Mouse (Mus musculus): ENCODE measurements around the gene Rem2. TPM values are rescaled to one million over a fixed set of nuclear protein-coding genes. Genes with fewer than 3 reads are reported as not detected.

The Rem2 gene
- 0.22 and 0.40 TPM in 2 replicates for polyA plus RNA-seq (2012; rRNA removed)

GRCm38 (mm10) chr14:54475941-54476844 lies at the start of gene Rem2:
Rem2 (plus strand) TSS chr14:54476100.
- Histone ChIP-seq H3K27me3 (ENCODE audit: control insufficient read depth, insufficient read depth, low read length) (no peaks in the 10 kb centered on the region), H3K4me1 (ENCODE audit: control insufficient read depth, insufficient read depth, insufficient read length) (peaks cover 28% of the 10 kb centered on the region), H3K27ac (ENCODE audit: insufficient read depth, low read length) (no peak within 1 kb of the TSS), H3K4me3 (ENCODE audit: extremely low read depth, insufficient read depth, insufficient read length) (no peak within 1 kb of the TSS), H3K36me3 (ENCODE audit: control insufficient read depth, insufficient read depth, low read length) (no peaks in the 10 kb centered on the region)
- no peak for DNase-seq (ENCODE audit: low read depth in 1 of 2, low spot score in 2 of 2)
- TF ChIP-seq CTCF (IDR thresholded peaks at IDR 0.05; ENCODE audit: extremely low read depth, insufficient read depth, insufficient read length, insufficient replicate concordance) (no peak), POLR2A (IDR thresholded peaks at IDR 0.05; ENCODE audit: low read depth, low read length) (no peak)
- WGBS, result 22% methylated on average over 23 of the region's 23 CpGs

- Histone ChIP-seq H3K27ac (ENCODE audit: insufficient read depth, low read length) (peak within 1 kb of the TSS; percentile 79), H3K36me3 (ENCODE audit: control insufficient read depth, insufficient read depth, low read length) (no peaks in the 10 kb centered on the region), H3K4me1 (ENCODE audit: control insufficient read depth, insufficient read depth, insufficient read length) (peaks cover 4% of the 10 kb centered on the region), H3K4me3 (ENCODE audit: extremely low read depth, insufficient read depth, insufficient read length) (peak within 1 kb of the TSS; percentile 61), H3K27me3 (ENCODE audit: control insufficient read depth, insufficient read depth, low read length) (peaks cover 3% of the 10 kb centered on the region; the same call in 1 of the 2 replicates)
- 2% methylated on average over 48 of the region's 48 CpGs for WGBS
- TF ChIP-seq CTCF (IDR thresholded peaks at IDR 0.05; ENCODE audit: extremely low read depth, insufficient read depth, insufficient read length, insufficient replicate concordance), result no peak
- peak; percentile 41; the same call in 1 of the 2 replicates for TF ChIP-seq POLR2A (IDR thresholded peaks at IDR 0.05; ENCODE audit: low read depth, low read length)
- DNase-seq (ENCODE audit: low read depth in 1 of 2, low spot score in 2 of 2), result peak; percentile 50 to 79
Measured at GRCm38 (mm10) chr14:54426689-54427398, 49.1 kb upstream of the Rem2 start, which contains the start of gene Mrpl52. Mrpl52 (plus strand) TSS chr14:54426909.

- peaks cover 8% of the 10 kb centered on the region for H3K4me1 ChIP-seq (ENCODE audit: control insufficient read depth, insufficient read depth, insufficient read length)
- 89% methylated on average over 7 of the region's 7 CpGs for WGBS
- H3K27me3 ChIP-seq (ENCODE audit: control insufficient read depth, insufficient read depth, low read length), result peaks cover 8% of the 10 kb centered on the region; the same call in 1 of the 2 replicates
- TF ChIP-seq CTCF (IDR thresholded peaks at IDR 0.05; ENCODE audit: extremely low read depth, insufficient read depth, insufficient read length, insufficient replicate concordance) (no peak), POLR2A (IDR thresholded peaks at IDR 0.05; ENCODE audit: low read depth, low read length) (no peak)
- no peak for DNase-seq (ENCODE audit: low read depth in 1 of 2, low spot score in 2 of 2)
- H3K4me3 ChIP-seq (ENCODE audit: extremely low read depth, insufficient read depth, insufficient read length), result no peak overlapping the region
- H3K36me3 ChIP-seq (ENCODE audit: control insufficient read depth, insufficient read depth, low read length), result no peaks in the 10 kb centered on the region
- no peak overlapping the region for H3K27ac ChIP-seq (ENCODE audit: insufficient read depth, low read length)
Measured at GRCm38 (mm10) chr14:54427696-54428095, 48.2 kb upstream of the Rem2 start.

GRCm38 (mm10) chr14:54428421-54428820 lies 47.5 kb upstream of the Rem2 start:
- no peak for TF ChIP-seq POLR2A (IDR thresholded peaks at IDR 0.05; ENCODE audit: low read depth, low read length)
- no peak for TF ChIP-seq CTCF (IDR thresholded peaks at IDR 0.05; ENCODE audit: extremely low read depth, insufficient read depth, insufficient read length, insufficient replicate concordance)
- Histone ChIP-seq H3K27ac (ENCODE audit: insufficient read depth, low read length) (no peak overlapping the region), H3K27me3 (ENCODE audit: control insufficient read depth, insufficient read depth, low read length) (peaks cover 8% of the 10 kb centered on the region; the same call in 1 of the 2 replicates), H3K36me3 (ENCODE audit: control insufficient read depth, insufficient read depth, low read length) (no peaks in the 10 kb centered on the region), H3K4me3 (ENCODE audit: extremely low read depth, insufficient read depth, insufficient read length) (no peak overlapping the region), H3K4me1 (ENCODE audit: control insufficient read depth, insufficient read depth, insufficient read length) (peaks cover 8% of the 10 kb centered on the region)
- WGBS, result 93% methylated on average over 5 of the region's 5 CpGs
- DNase-seq (ENCODE audit: low read depth in 1 of 2, low spot score in 2 of 2), result no peak

GRCm38 (mm10) chr14:54429332-54430093 lies 46.4 kb upstream of the Rem2 start:
- 67% methylated on average over 7 of the region's 7 CpGs for WGBS
- peaks cover 4% of the 10 kb centered on the region for H3K4me1 ChIP-seq (ENCODE audit: control insufficient read depth, insufficient read depth, insufficient read length)

More at GRCm38 (mm10) chr14:54429332-54430093, 46.4 kb upstream of the Rem2 start:
- peaks cover 8% of the 10 kb centered on the region; the same call in 1 of the 2 replicates for H3K27me3 ChIP-seq (ENCODE audit: control insufficient read depth, insufficient read depth, low read length)
- no peak for DNase-seq (ENCODE audit: low read depth in 1 of 2, low spot score in 2 of 2)
- H3K4me3 ChIP-seq (ENCODE audit: extremely low read depth, insufficient read depth, insufficient read length), result no peak overlapping the region
- H3K27ac ChIP-seq (ENCODE audit: insufficient read depth, low read length), result no peak overlapping the region
- H3K36me3 ChIP-seq (ENCODE audit: control insufficient read depth, insufficient read depth, low read length), result no peaks in the 10 kb centered on the region
- TF ChIP-seq CTCF (IDR thresholded peaks at IDR 0.05; ENCODE audit: extremely low read depth, insufficient read depth, insufficient read length, insufficient replicate concordance), result no peak
- no peak for TF ChIP-seq POLR2A (IDR thresholded peaks at IDR 0.05; ENCODE audit: low read depth, low read length)
